Mouse (Mus musculus): ENCODE data around the gene Esp8. TPM values are rescaled to one million over a fixed set of nuclear protein-coding genes. Genes with fewer than 3 reads are reported as not detected.

The Esp8 gene
- polyA plus RNA-seq, 1 experiment from 2014 or later = not detected

Other genes with a start within 250 kb of the Esp8 start
- gene Crisp1, start 200.8 kb upstream of the Esp8 start, polyA plus RNA-seq (2014; fragmentation: Nextera tagmentation; extraction: Ambion mirVana) = not detected in 2 replicates
- gene Esp6, start 41.5 kb downstream of the Esp8 start, polyA plus RNA-seq (2014; fragmentation: Nextera tagmentation; extraction: Ambion mirVana) = not detected in 2 replicates
- not detected in 2 replicates for gene Esp4, start 78.6 kb downstream of the Esp8 start, polyA plus RNA-seq (2014; fragmentation: Nextera tagmentation; extraction: Ambion mirVana)
- not detected in 2 replicates for gene Esp3, start 112.1 kb downstream of the Esp8 start, polyA plus RNA-seq (2014; fragmentation: Nextera tagmentation; extraction: Ambion mirVana)
- not detected in 2 replicates for gene Esp1, start 207.1 kb downstream of the Esp8 start, polyA plus RNA-seq (2014; fragmentation: Nextera tagmentation; extraction: Ambion mirVana)